Mouse (Mus musculus) T-helper 17 cell (primary cell): ENCODE data around the gene Btrc.
"Not testable (repeated sequence)": the region's sequence is repeated elsewhere in the genome, so short reads cannot be mapped to it uniquely, and the experiment has no call there.

Experiments used
- in situ Hi-C, 2 experiments: fragments of 300-600 bp; cut with MboI, MseI; formaldehyde crosslinking; loops; 1 replicate in 1 of 2; 2 replicates in 1 of 2; pipeline ENCODE4 v1.15.1; 2025; ENCODE audit warnings: high pct_unique_total_duplicates in 2 of 2

Btrc gene

GRCm38 (mm10) chr19:45363384-45363926, at the start of gene Btrc:
Gene Btrc (plus strand): TSS chr19:45363734.
- in situ Hi-C loops: no loop called here

- in situ Hi-C loops: no loop called here
Measured at GRCm38 (mm10) chr19:45317473-45317882, 46.1 kb upstream of the Btrc start.

DNA sequence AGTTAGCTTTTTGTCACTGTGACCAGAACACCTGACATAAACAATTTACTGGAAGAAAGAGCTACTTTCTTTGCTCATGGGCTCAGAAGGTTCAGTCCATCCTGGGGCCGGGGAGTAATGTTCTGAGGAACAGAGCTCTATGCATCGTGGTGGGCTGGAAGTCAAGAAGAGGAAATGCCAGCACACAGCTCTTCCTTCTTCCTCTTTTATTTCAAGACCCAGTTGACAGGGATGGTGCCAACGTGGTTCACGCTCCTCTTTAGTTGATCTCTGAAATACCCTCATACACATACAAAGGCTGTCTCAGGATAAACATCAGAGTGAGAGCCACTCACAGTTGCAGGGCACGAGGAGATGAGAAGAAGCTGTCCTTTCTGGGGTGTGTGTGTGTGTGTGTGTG, 42.5 kb upstream of the Btrc start:
- in situ Hi-C loops: no loop called here

GRCm38 (mm10) chr19:45329039-45329438, 34.5 kb upstream of the Btrc start:
- in situ Hi-C loops: no loop called here

- in situ Hi-C loops: no loop called here
Measured at GRCm38 (mm10) chr19:45329748-45330298, 33.7 kb upstream of the Btrc start.

- in situ Hi-C loops: no loop called here
Measured at GRCm38 (mm10) chr19:45336718-45337117, 26.8 kb upstream of the Btrc start.

- in situ Hi-C loops: no loop called here
Measured at GRCm38 (mm10) chr19:45338182-45338581, 25.4 kb upstream of the Btrc start.

- in situ Hi-C loops: no loop called here
Measured at GRCm38 (mm10) chr19:45343941-45344340, 19.6 kb upstream of the Btrc start.

DNA sequence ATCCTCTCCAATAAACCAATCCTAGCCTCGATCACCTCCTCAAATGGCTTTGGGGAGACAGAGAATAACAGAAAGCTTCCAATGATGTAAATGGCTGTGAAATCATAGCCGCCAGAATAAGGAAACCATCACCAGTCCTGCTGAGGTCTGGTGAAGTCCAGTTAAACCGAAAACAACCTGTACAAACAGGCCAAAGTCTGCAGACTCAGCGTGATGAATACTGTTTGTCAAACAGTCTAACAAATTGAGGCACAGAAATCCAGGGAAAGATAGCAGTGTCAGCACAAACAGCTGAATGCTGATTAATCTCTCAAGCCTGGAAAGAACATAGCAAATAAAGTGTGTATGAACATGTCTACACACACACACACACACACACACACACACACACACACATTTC, 15.3 kb upstream of the Btrc start:
- in situ Hi-C loops: no loop called here

- in situ Hi-C loops: no loop called here
Measured at GRCm38 (mm10) chr19:45350456-45350855, 13.1 kb upstream of the Btrc start.

DNA sequence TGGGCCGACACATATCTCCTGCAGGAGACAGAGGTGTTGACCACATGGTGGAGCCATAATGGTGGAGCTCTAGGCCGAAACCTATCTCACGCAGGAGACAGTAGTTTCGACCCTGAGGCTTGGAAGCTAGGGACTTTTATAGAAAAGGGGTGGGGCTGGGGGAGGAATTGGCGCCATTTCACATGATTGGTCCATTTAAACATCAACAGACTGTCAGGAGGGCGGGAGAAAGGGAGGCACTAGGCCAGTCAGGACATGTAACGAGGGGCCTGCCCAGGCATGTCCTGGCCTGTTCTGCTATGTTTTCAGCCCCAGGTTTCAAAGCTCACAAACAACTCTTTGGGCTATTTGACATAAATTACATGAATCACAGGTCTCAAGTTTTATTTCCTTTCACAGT, 10.8 kb upstream of the Btrc start:
- in situ Hi-C loops: not testable (repeated sequence)

DNA sequence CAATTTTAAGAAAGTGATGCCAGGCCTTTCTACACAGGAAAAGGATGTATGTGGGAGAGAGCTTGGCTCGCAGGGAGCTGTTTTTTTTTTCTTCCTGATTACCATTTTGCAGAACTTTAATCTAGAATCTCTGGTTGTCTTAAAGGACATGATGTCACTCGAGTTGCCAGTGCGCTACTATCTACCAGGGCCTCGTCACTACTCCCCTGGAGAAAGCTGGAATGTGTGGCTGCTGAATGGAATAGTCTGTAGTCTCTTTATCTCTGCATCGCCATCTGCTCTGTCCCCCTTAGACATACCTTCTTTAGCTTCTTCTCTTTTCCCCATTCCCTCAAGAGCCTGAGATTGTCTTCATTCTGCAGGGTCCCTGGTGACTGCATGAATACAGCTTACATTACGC, 7.9 kb upstream of the Btrc start:
- in situ Hi-C loops: no loop called here

GRCm38 (mm10) chr19:45356868-45357267, 6.7 kb upstream of the Btrc start:
- in situ Hi-C loops: not testable (repeated sequence)

DNA sequence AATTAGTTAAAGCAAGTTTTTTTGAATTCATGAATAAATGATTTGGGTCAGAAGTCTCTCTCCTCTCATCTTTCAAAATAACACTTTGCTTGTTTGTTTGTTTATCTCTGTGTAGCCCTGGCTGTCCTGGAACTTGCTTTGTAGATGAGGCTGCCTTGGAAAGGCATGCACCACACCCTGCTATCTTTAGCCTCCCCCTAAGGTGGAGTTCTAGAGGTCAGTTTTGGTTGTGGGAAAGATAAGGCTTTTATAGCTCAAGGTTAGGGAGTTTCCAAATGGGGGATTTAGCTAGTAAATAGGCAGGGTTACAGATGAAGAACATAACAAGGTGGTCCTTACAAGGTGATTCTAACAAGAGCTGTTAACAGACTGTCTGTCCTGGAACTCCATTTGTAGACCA, 3.0 kb upstream of the Btrc start:
- in situ Hi-C loops: no loop called here

GRCm38 (mm10) chr19:45363933-45364391, 428 bp downstream of the Btrc start:
- in situ Hi-C loops: no loop called here

- in situ Hi-C loops: no loop called here
Measured at GRCm38 (mm10) chr19:45366651-45367050, 3.1 kb downstream of the Btrc start.

GRCm38 (mm10) chr19:45384815-45385214, 21.3 kb downstream of the Btrc start:
- in situ Hi-C loops: loop anchor here in 1 of 2 experiments (5.0 kb wide), 1 partner anchor 47 kb away; no protein-coding TSS in a partner anchor

DNA sequence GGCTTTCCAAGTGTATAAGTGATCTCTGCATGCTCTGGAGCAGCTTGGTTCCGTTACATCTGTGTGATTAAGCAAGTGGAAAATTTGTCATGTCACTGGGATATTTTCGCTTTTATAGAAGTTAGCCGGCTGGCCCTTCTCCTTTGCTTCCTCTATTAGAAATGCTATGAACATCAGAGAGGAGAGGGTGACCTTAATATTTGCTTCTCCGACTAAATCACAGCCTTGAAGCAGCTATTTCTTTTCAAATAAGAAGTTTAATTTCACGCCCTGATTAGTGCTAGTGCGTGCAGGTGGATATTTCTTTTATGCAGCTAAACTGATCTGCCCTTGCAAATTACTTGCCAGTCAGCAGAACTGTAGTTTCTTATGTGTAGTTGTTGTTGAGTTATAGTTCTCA, 25.0 kb downstream of the Btrc start:
- in situ Hi-C loops: no loop called here

- in situ Hi-C loops: no loop called here
Measured at GRCm38 (mm10) chr19:45394078-45394477, 30.5 kb downstream of the Btrc start.

DNA sequence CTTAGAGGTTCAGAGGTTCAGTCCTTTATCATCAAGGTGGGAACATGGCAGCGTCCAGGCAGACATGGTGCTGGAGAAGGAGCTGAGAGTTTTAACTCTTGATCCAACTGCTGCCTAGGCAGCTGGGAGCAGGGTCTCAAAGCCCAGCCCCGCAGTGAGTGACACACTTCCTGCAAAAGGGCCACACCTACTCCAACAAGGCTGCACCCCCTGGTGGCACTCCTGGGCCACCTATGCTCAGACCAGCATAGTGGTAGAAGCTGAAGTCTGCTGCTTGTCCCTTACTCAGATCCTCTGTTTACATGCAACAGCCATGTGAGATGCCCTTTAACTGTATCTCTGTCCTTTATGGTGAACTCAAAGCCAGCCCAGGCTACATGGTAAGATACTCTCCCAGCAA, 47.5 kb downstream of the Btrc start:
- in situ Hi-C loops: no loop called here

DNA sequence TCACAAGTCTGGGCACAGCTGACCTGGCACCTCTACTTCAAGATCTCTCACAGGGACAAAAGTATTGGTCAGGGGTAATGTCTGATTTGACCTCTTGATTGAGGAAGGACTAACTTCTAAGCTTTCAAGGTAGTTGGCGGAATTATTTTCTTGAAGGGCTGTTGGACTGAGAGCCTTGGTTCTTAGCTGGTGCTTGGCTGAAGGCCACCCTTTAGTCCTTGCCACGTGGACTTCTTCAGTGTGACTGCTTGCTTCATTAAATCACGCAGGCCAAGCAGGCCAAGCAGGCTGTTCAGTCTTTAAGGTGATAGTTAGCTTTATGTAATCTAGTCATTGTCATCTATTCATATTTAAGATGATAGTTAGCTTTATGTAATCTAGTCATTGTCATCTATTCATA, 49.2 kb downstream of the Btrc start:
- in situ Hi-C loops: no loop called here

DNA sequence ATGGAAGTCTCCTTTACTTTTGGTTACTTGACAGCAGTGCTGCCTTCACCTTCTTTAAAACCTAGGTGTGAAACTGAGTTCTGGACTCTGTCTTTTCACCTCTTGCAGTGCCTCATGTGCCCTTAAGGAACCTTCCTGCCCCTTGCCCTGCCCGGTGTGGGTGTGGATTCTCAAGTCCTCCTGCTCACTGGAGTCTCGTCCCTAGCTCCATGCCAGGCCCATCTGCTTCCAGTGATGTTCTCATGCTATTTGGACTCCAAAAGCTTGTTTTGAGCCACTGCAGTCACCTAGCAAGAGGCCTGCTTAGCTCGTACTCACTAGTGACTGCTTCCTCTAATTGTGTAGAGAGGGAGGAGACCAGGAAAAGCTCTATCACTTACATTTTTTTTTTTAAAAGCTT, 50.4 kb downstream of the Btrc start:
- in situ Hi-C loops: no loop called here

DNA sequence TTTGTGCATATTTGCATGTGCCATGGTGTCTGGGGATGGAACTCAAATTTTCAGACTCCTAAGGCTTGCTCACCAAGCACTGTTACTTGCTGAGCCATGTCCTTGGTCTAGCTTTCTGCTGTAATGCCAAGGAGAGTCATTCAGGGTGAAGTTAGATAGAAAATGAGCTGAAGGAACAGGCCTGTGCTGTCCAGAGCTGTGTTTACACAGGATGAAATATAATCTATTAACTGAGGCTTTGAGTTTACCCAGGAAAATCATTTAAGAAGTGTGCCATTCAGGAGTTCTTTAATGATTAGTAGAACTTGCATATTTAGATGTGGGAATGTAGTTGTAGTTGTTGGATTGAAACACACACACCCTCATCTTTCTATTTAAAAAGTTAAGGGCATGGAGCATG, 54.1 kb downstream of the Btrc start:
- in situ Hi-C loops: no loop called here

GRCm38 (mm10) chr19:45422276-45422675, 58.7 kb downstream of the Btrc start:
- in situ Hi-C loops: no loop called here
